Mouse (Mus musculus) MEL (cell line): ENCODE data around the gene Gnb1l. TPM values are rescaled to one million over a fixed set of nuclear protein-coding genes. Genes with fewer than 3 reads are reported as not detected.

Experiments used
- DNase-seq: peaks from one replicate; pipeline ENCODE4 v3.0.0; 2011; ENCODE audit warnings: low read depth, low spot score
- H3K27ac ChIP-seq: 2 replicates; pipeline ENCODE4 v1.5.1; 2012; ENCODE audit warnings: low read depth, mild to moderate bottlenecking, control low read depth, low read length, moderate library complexity; ENCODE audit not compliant: control insufficient read depth
- H3K27me3 ChIP-seq, 2 experiments: fragments of 150-350 bp in 1 of 2; sonication (generic) in 1 of 2; 2 replicates each; pipeline ENCODE4 v1.6.1; 2012; ENCODE audit warnings: low read length in 2 of 2, mild to moderate bottlenecking in 2 of 2, improper control_type of control experiment in 1 of 2, moderate library complexity in 1 of 2; ENCODE audit not compliant: insufficient read depth in 2 of 2, control insufficient read depth in 1 of 2
- H3K36me3 ChIP-seq, 2 experiments: 2 replicates each; pipeline ENCODE4 v1.6.1; 2012 to 2014; ENCODE audit warnings: low read length in 2 of 2, improper control_type of control experiment in 1 of 2, inconsistent platforms in 1 of 2, mild to moderate bottlenecking in 1 of 2; ENCODE audit not compliant: insufficient read depth in 2 of 2, control insufficient read depth in 1 of 2
- H3K4me1 ChIP-seq, 2 experiments: fragments of 150-350 bp in 1 of 2; sonication (generic) in 1 of 2; 2 replicates each; pipeline ENCODE4 v1.6.1; 2012; ENCODE audit warnings: low read length in 2 of 2, improper control_type of control experiment in 1 of 2, mild to moderate bottlenecking in 1 of 2; ENCODE audit not compliant: insufficient read depth in 2 of 2, control insufficient read depth in 1 of 2
- H3K4me3 ChIP-seq, 2 experiments: fragments of 150-350 bp in 1 of 2; sonication (generic) in 1 of 2; 2 replicates each; pipeline ENCODE4 v1.5.1; 2012; ENCODE audit warnings: low read depth in 2 of 2, low read length in 2 of 2, mild to moderate bottlenecking in 2 of 2, moderate library complexity in 2 of 2, control low read depth in 1 of 2, improper control_type of control experiment in 1 of 2; ENCODE audit not compliant: control insufficient read depth in 1 of 2, insufficient read depth in 1 of 2
- H3K79me2 ChIP-seq: 2 replicates; pipeline ENCODE4 v1.6.1; 2012; ENCODE audit warnings: mild to moderate bottlenecking, low read length, moderate library complexity; ENCODE audit not compliant: control insufficient read depth, poor library complexity, insufficient read depth
- H3K9ac ChIP-seq: 2 replicates; pipeline ENCODE4 v1.6.1; 2012; ENCODE audit warnings: low read depth, mild to moderate bottlenecking, control low read depth, low read length, moderate library complexity; ENCODE audit not compliant: control insufficient read depth, poor library complexity, severe bottlenecking
- H3K9me3 ChIP-seq: fragments of 150-350 bp; sonication (generic); replicated peaks from 2 replicates; pipeline ENCODE4 v1.6.1; 2012; ENCODE audit warnings: mild to moderate bottlenecking, low read length, improper control_type of control experiment, moderate library complexity; ENCODE audit not compliant: insufficient read depth
- CHD1 ChIP-seq: IDR thresholded peaks from 2 replicates; pipeline ENCODE4 v1.6.1; 2012; ENCODE audit warnings: low read depth, mild to moderate bottlenecking, inconsistent platforms, low read length, improper control_type of control experiment
- CHD2 ChIP-seq: IDR thresholded peaks from 2 replicates; pipeline ENCODE4 v1.6.1; 2011; ENCODE audit warnings: low read length, improper control_type of control experiment
- CTCF ChIP-seq, 3 experiments: IDR thresholded peaks in 2 of 3; conservative IDR thresholded peaks in 1 of 3; 2 replicates each; pipeline ENCODE4 v1.5.1; 2011 to 2012; ENCODE audit warnings: low read length in 3 of 3, low read depth in 2 of 3, mild to moderate bottlenecking in 2 of 3, improper control_type of control experiment in 1 of 3, inconsistent platforms in 1 of 3, mixed read lengths in 1 of 3, moderate library complexity in 1 of 3; ENCODE audit not compliant: control insufficient read depth in 1 of 3, insufficient read depth in 1 of 3, poor library complexity in 1 of 3, severe bottlenecking in 1 of 3
- E2F4 ChIP-seq: IDR thresholded peaks from 2 replicates; pipeline ENCODE4 v1.6.1; 2011; ENCODE audit warnings: low read depth, low read length, improper control_type of control experiment, borderline replicate concordance
- ELF1 ChIP-seq: IDR thresholded peaks from 2 replicates; pipeline ENCODE4 v1.6.1; 2014; ENCODE audit warnings: low read depth, mild to moderate bottlenecking, inconsistent platforms, low read length, improper control_type of control experiment, moderate library complexity
- EP300 ChIP-seq, 2 experiments: IDR thresholded peaks; 2 replicates each; pipeline ENCODE4 v1.6.1; 2011; ENCODE audit warnings: improper control_type of control experiment in 2 of 2, low read length in 2 of 2, low read depth in 1 of 2, mild to moderate bottlenecking in 1 of 2
- ETS1 ChIP-seq: IDR thresholded peaks from 2 replicates; pipeline ENCODE4 v1.6.1; 2012; ENCODE audit warnings: low read depth, mild to moderate bottlenecking, inconsistent platforms, low read length, improper control_type of control experiment, moderate library complexity
- GATA1 ChIP-seq: IDR thresholded peaks from 2 replicates; pipeline ENCODE4 v1.6.1; 2011; ENCODE audit warnings: low read depth, low read length, improper control_type of control experiment
- HCFC1 ChIP-seq: IDR thresholded peaks from 2 replicates; pipeline ENCODE4 v1.6.1; 2012; ENCODE audit warnings: low read depth, mild to moderate bottlenecking, inconsistent platforms, low read length, improper control_type of control experiment, moderate library complexity
- MAFK ChIP-seq: IDR thresholded peaks from 2 replicates; pipeline ENCODE4 v1.6.1; 2011; ENCODE audit warnings: low read depth, mild to moderate bottlenecking, low read length, improper control_type of control experiment, borderline replicate concordance
- MYC ChIP-seq: IDR thresholded peaks from 2 replicates; pipeline ENCODE4 v1.6.1; 2011; ENCODE audit warnings: low read depth, mild to moderate bottlenecking, low read length, improper control_type of control experiment, moderate library complexity
- NELFE ChIP-seq: IDR thresholded peaks from 2 replicates; pipeline ENCODE4 v1.6.1; 2011; ENCODE audit warnings: low read depth, low read length, improper control_type of control experiment
- NRF1 ChIP-seq: IDR thresholded peaks from 2 replicates; pipeline ENCODE4 v1.6.1; 2014; ENCODE audit warnings: low read depth, mild to moderate bottlenecking, inconsistent platforms, low read length, improper control_type of control experiment, moderate library complexity; ENCODE audit not compliant: poor library complexity, insufficient read depth, severe bottlenecking
- POLR2A ChIP-seq, 2 experiments: IDR thresholded peaks; 2 replicates each; pipeline ENCODE4 v1.6.1; 2011 to 2012; ENCODE audit warnings: low read length in 2 of 2, mild to moderate bottlenecking in 2 of 2, control low read depth in 1 of 2, improper control_type of control experiment in 1 of 2, low read depth in 1 of 2, moderate library complexity in 1 of 2; ENCODE audit not compliant: control insufficient read depth in 1 of 2, insufficient read depth in 1 of 2, poor library complexity in 1 of 2
- POLR2AphosphoS2 ChIP-seq: IDR thresholded peaks from 2 replicates; pipeline ENCODE4 v1.6.1; 2011; ENCODE audit warnings: low read length, improper control_type of control experiment
- POLR2AphosphoS5 ChIP-seq: IDR thresholded peaks from 2 replicates; pipeline ENCODE4 v1.6.1; 2012; ENCODE audit warnings: low read depth, borderline replicate concordance, mild to moderate bottlenecking, inconsistent platforms, low read length, moderate library complexity, mixed read lengths
- RAD21 ChIP-seq: IDR thresholded peaks from 2 replicates; pipeline ENCODE4 v1.6.1; 2011; ENCODE audit warnings: mild to moderate bottlenecking, low read depth, low read length, improper control_type of control experiment
- SMC3 ChIP-seq: IDR thresholded peaks from 2 replicates; pipeline ENCODE4 v1.6.1; 2011; ENCODE audit warnings: low read depth, low read length, improper control_type of control experiment
- TAL1 ChIP-seq: IDR thresholded peaks from 2 replicates; pipeline ENCODE4 v1.6.1; 2012; ENCODE audit warnings: mild to moderate bottlenecking, inconsistent platforms, low read length, moderate library complexity, mixed read lengths
- TBP ChIP-seq: IDR thresholded peaks from 2 replicates; pipeline ENCODE4 v1.8.0; 2011; ENCODE audit warnings: low read depth, low read length, improper control_type of control experiment
- UBTF ChIP-seq: IDR thresholded peaks from 2 replicates; pipeline ENCODE4 v1.6.1; 2012; ENCODE audit warnings: low read depth, mild to moderate bottlenecking, inconsistent platforms, low read length, improper control_type of control experiment, moderate library complexity, borderline replicate concordance; ENCODE audit not compliant: insufficient read depth
- ZMIZ1 ChIP-seq: IDR thresholded peaks from 2 replicates; pipeline ENCODE4 v1.6.1; 2012; ENCODE audit warnings: low read depth, mild to moderate bottlenecking, inconsistent platforms, low read length, improper control_type of control experiment, moderate library complexity
- polyA plus RNA-seq, 2 experiments: library from polyadenylated mRNA; stranded (reverse) in 1 of 2; unstranded in 1 of 2; fragments of >175 nt in 1 of 2; fragments of >200 nt in 1 of 2; gene quantifications; 2 replicates each; pipeline versions ENCODE4 v1.2.1 to v1.2.4; 2012; ENCODE audit warnings: low replicate concordance in 2 of 2, low read depth in 1 of 2; ENCODE audit not compliant: insufficient read length in 2 of 2, insufficient read depth in 1 of 2, missing spikeins in 1 of 2
- total RNA-seq: library from RNA; depleted of rRNA; stranded (reverse); fragments of 300-350 nt; gene quantifications from 2 replicates; pipeline ENCODE4 v1.2.3, GENCODE M21; 2012

Gnb1l gene
- total and polyA plus RNA-seq, 3 experiments = 37.9 to 47.8 TPM; not detected in 1

DNA sequence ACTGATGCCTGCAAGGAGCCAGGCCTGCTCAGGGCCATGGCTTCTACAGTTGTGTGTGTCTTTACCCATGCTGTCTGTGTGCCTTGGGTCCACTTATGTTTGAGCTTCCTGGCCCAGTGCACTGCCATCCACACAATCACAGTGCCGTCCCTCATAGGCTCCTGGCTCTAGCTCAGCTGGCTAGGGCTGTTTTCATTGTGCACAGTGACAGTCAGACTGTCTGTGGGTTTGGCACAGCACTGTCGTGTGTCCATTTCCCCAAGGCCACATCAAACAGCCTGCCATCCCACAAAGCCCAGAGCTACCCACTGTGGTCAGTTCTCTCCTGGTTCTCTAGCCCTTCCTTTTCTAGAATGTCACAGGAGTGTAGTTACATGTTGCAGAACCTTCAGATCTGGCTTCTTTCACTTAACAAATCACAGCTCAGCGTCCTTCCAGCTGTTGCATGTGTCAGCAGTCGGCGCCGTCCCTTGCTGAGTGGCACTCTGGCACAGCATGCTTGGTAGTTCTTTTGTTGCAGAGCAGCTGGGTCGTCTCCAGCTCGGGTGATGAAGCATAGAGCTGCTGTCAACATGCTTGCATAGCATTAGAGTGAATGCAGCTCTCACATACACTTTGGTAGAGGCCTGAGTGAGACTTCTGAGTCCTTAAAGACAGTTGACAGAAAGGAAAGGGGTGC lies 44.8 kb downstream of the Gnb1l start:
- TF ChIP-seq EP300 (IDR thresholded peaks at IDR 0.05; ENCODE audit: low read depth in 1 of 2, low read length in 2 of 2) (no peak), POLR2AphosphoS5 (no peak), ETS1 (no peak), HCFC1 (no peak), MAFK (no peak), POLR2A (IDR thresholded peaks at IDR 0.05; ENCODE audit: control insufficient read depth in 1 of 2, insufficient read depth in 1 of 2, low read depth in 1 of 2, low read length in 2 of 2, poor library complexity in 1 of 2) (no peak), UBTF (no peak), CHD1 (no peak), TBP (no peak), MYC (no peak), POLR2AphosphoS2 (no peak), E2F4 (no peak), ELF1 (no peak), GATA1 (no peak), CHD2 (no peak)
- TF ChIP-seq, all 39 proteins: peak for 0
- H3K27me3 ChIP-seq = no peaks in the 10 kb centered on the region
- H3K9me3 ChIP-seq = no peaks in the 10 kb centered on the region
- no peak for DNase-seq
- no peak overlapping the region for H3K27ac ChIP-seq
- H3K36me3 ChIP-seq = no peaks in the 10 kb centered on the region
- no peak overlapping the region for H3K4me3 ChIP-seq
- H3K79me2 ChIP-seq = no peaks in the 10 kb centered on the region
- H3K9ac ChIP-seq = no peak overlapping the region
- no peaks in the 10 kb centered on the region for H3K4me1 ChIP-seq

GRCm38 (mm10) chr16:18547891-18548290 lies 49.4 kb downstream of the Gnb1l start:
- no peak overlapping the region for H3K4me3 ChIP-seq
- H3K27me3 ChIP-seq = no peaks in the 10 kb centered on the region
- no peaks in the 10 kb centered on the region for H3K79me2 ChIP-seq
- H3K9ac ChIP-seq = no peak overlapping the region
- TF ChIP-seq POLR2A (IDR thresholded peaks at IDR 0.05; ENCODE audit: control insufficient read depth in 1 of 2, insufficient read depth in 1 of 2, low read depth in 1 of 2, low read length in 2 of 2, poor library complexity in 1 of 2) (no peak), NRF1 (no peak), CHD1 (no peak), MAFK (no peak), HCFC1 (no peak), RAD21 (no peak), POLR2AphosphoS2 (no peak), CTCF (IDR thresholded peaks at IDR 0.05 in 2 of 3, conservative IDR thresholded peaks at IDR 0.05 in 1 of 3; ENCODE audit: control insufficient read depth in 1 of 3, insufficient read depth in 1 of 3, low read depth in 2 of 3, low read length in 3 of 3, poor library complexity in 1 of 3, severe bottlenecking in 1 of 3) (no peak), TAL1 (no peak), NELFE (no peak), SMC3 (no peak), ZMIZ1 (no peak), MYC (no peak), ELF1 (no peak), TBP (no peak)
- no peaks in the 10 kb centered on the region for H3K36me3 ChIP-seq
- no peak for DNase-seq
- no peaks in the 10 kb centered on the region for H3K4me1 ChIP-seq
- no peaks in the 10 kb centered on the region for H3K9me3 ChIP-seq
- no peak overlapping the region for H3K27ac ChIP-seq
